Mouse (Mus musculus): Measurements from ENCODE around the gene Zfp1. TPM values are rescaled to one million over a fixed set of nuclear protein-coding genes. Genes with fewer than 3 reads are reported as not detected.

Gene Zfp1
- polyA plus RNA-seq, 1 experiment from 2014 or later = 19.9 TPM

DNA sequence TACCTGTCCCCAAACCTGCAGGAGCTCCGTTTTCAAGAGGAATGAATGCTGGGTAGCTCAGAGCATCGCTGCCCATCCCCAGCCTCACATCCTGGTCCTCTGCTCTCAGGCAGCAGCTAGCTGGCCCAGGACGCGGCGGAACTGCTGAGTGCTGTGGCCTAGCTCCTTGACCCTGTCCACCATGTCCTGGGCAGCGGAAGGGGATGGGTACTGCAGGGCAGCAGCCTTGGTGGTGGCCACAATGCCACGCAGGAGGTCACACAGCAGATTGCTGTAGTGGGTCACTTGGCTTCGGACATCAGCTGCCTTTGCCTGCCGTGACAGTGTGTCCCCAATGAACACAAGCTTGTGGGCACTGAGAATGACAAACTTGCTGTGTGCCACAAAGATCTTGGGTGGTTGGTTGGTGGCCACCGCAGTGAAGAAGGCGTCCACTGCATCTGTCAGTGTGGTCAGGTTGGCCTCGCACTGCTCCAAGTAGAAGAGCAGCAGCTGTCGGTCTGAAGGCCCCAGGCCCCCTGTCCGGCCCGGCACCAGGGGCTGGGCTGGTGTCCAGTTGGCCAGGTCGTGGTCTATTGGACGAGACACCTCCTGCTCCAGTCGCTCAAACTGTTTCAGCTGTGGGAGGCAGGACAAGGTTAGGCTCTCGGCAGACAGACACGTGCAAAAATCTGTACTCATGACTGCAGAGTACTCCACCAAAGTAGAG, 67.7 kb downstream of the Zfp1 start:
- Histone ChIP-seq H3K36me3 (ENCODE audit: control insufficient read depth, insufficient read depth, low read length) (peaks cover 35% of the 10 kb centered on the region), H3K9me3 (ENCODE audit: control insufficient read depth, low read length) (no peaks in the 10 kb centered on the region), H3K4me3 (ENCODE audit: low read length) (no peak overlapping the region), H3K27ac (ENCODE audit: low read length) (no peak overlapping the region), H3K9ac (ENCODE audit: low read length) (no peak overlapping the region), H3K27me3 (ENCODE audit: control insufficient read depth, insufficient read depth, low read depth, low read length) (no peaks in the 10 kb centered on the region), H3K4me1 (replicated peaks; ENCODE audit: control insufficient read depth, insufficient read depth, low read length) (no peaks in the 10 kb centered on the region; the same call in 1 of the 2 replicates), H3K4me2 (ENCODE audit: low read depth, low read length) (no peak overlapping the region)
- ATAC-seq (ENCODE audit: low read depth) = no peak
- WGBS = 90% methylated on average over 20 of the region's 20 CpGs

DNA sequence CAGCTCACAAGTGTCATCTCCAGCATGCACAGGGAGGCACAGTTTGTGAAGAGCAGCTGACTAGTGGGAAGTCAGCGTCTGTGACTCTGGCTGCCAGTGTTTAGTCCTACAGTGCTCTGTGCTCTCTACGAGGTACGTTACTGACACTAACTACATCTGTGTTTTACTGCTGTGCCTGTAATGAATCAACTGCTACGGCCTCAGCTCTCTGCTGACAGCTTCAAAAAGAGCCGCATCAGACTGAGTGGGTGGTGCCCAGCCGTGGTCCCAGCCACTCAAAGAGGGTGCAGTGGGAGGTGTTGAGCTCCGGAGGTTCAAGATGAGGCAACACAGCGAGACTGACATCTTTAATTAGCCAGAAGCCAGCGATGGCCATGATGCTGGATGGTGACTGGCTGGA, 68.9 kb downstream of the Zfp1 start:
- H3K27ac ChIP-seq (ENCODE audit: low read length) = no peak overlapping the region
- no peak overlapping the region for H3K4me2 ChIP-seq (ENCODE audit: low read depth, low read length)
- ATAC-seq (ENCODE audit: low read depth) = no peak
- peaks cover 11% of the 10 kb centered on the region for H3K4me1 ChIP-seq (replicated peaks; ENCODE audit: control insufficient read depth, insufficient read depth, low read length)
- 71% methylated on average over 9 of the region's 9 CpGs for WGBS
- H3K4me3 ChIP-seq (ENCODE audit: low read length) = no peak overlapping the region
- no peak overlapping the region for H3K9ac ChIP-seq (ENCODE audit: low read length)
- no peaks in the 10 kb centered on the region for H3K9me3 ChIP-seq (ENCODE audit: control insufficient read depth, low read length)
- H3K27me3 ChIP-seq (ENCODE audit: control insufficient read depth, insufficient read depth, low read depth, low read length) = no peaks in the 10 kb centered on the region
- peaks cover 35% of the 10 kb centered on the region for H3K36me3 ChIP-seq (ENCODE audit: control insufficient read depth, insufficient read depth, low read length)

DNA sequence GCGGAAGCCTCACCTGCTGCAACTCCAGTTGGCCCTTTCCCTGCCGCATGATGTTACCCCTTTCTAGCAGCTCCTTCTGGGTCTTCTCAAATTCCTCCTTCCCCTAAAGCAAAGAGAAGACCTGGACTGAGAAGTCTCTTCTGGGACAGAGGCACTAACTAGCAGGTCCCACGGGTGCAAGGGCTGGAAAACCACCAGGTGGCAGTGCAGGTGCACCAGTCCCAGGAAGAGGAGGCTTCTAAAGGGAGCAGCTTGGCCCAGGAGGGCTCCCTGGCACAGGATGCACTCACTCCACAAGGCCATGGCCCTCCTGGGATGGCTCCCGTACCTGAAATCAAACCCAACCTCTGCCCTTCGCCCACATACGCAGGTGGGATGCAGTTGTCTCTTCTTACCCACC, 69.4 kb downstream of the Zfp1 start:
- Histone ChIP-seq H3K4me3 (ENCODE audit: low read length) (no peak overlapping the region), H3K27me3 (ENCODE audit: control insufficient read depth, insufficient read depth, low read depth, low read length) (no peaks in the 10 kb centered on the region), H3K36me3 (ENCODE audit: control insufficient read depth, insufficient read depth, low read length) (peaks cover 35% of the 10 kb centered on the region), H3K9me3 (ENCODE audit: control insufficient read depth, low read length) (no peaks in the 10 kb centered on the region), H3K4me2 (ENCODE audit: low read depth, low read length) (no peak overlapping the region), H3K9ac (ENCODE audit: low read length) (no peak overlapping the region), H3K4me1 (replicated peaks; ENCODE audit: control insufficient read depth, insufficient read depth, low read length) (peaks cover 16% of the 10 kb centered on the region), H3K27ac (ENCODE audit: low read length) (no peak overlapping the region)
- WGBS = 76% methylated on average over 6 of the region's 6 CpGs
- no peak for ATAC-seq (ENCODE audit: low read depth)

DNA sequence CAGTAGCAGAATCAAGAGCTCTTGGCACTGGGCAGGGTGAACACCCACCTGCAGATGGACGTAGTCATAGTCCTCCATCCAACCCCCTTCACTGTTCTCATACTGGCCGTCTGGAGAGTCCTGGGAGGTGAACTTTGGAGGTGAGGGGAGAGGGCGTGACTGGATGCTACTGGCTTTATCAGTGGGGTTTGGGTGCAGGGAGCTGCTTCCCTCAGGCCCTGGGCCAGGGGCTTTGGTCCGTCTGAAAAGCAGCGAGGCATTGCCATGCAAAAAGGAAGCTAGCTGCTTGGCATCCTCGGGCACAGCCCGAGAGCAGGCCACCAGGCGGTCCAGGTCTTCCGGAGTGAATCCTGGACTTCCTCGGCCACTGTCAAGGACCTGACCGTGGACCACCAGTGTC, 70.1 kb downstream of the Zfp1 start:
- no peaks in the 10 kb centered on the region for H3K9me3 ChIP-seq (ENCODE audit: control insufficient read depth, low read length)
- ATAC-seq (ENCODE audit: low read depth) = no peak
- H3K9ac ChIP-seq (ENCODE audit: low read length) = no peak overlapping the region
- WGBS = 88% methylated on average over 11 of the region's 11 CpGs
- H3K27ac ChIP-seq (ENCODE audit: low read length) = no peak overlapping the region
- H3K27me3 ChIP-seq (ENCODE audit: control insufficient read depth, insufficient read depth, low read depth, low read length) = no peaks in the 10 kb centered on the region
- peaks cover 35% of the 10 kb centered on the region for H3K36me3 ChIP-seq (ENCODE audit: control insufficient read depth, insufficient read depth, low read length)
- peaks cover 23% of the 10 kb centered on the region for H3K4me1 ChIP-seq (replicated peaks; ENCODE audit: control insufficient read depth, insufficient read depth, low read length)
- H3K4me3 ChIP-seq (ENCODE audit: low read length) = no peak overlapping the region
- H3K4me2 ChIP-seq (ENCODE audit: low read depth, low read length) = no peak overlapping the region

DNA sequence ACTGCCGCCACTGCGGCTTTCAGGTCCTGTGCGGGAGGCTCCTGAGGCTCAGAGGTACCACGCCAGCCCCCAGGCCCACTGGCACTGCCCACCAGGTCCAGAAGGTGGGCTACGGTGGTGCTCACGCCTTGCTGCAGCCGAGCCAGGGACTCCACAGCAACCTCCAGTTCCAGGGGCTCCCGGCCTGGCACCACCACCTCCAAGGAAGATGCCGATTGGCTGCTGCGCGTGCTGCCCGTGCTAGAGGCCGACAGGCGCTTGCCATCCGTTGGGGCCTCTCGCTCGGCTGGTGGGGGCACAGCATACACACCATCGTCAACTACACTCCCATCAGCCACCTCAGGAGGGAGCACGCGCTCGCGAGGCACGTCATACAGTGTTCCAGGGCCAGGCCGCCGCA, 70.6 kb downstream of the Zfp1 start:
- no peaks in the 10 kb centered on the region for H3K9me3 ChIP-seq (ENCODE audit: control insufficient read depth, low read length)
- H3K9ac ChIP-seq (ENCODE audit: low read length) = no peak overlapping the region
- peaks cover 24% of the 10 kb centered on the region for H3K4me1 ChIP-seq (replicated peaks; ENCODE audit: control insufficient read depth, insufficient read depth, low read length)
- peaks cover 35% of the 10 kb centered on the region for H3K36me3 ChIP-seq (ENCODE audit: control insufficient read depth, insufficient read depth, low read length)
- no peaks in the 10 kb centered on the region for H3K27me3 ChIP-seq (ENCODE audit: control insufficient read depth, insufficient read depth, low read depth, low read length)
- no peak overlapping the region for H3K27ac ChIP-seq (ENCODE audit: low read length)
- H3K4me3 ChIP-seq (ENCODE audit: low read length) = no peak overlapping the region
- WGBS = 94% methylated on average over 25 of the region's 25 CpGs
- H3K4me2 ChIP-seq (ENCODE audit: low read depth, low read length) = no peak overlapping the region
- no peak for ATAC-seq (ENCODE audit: low read depth)

DNA sequence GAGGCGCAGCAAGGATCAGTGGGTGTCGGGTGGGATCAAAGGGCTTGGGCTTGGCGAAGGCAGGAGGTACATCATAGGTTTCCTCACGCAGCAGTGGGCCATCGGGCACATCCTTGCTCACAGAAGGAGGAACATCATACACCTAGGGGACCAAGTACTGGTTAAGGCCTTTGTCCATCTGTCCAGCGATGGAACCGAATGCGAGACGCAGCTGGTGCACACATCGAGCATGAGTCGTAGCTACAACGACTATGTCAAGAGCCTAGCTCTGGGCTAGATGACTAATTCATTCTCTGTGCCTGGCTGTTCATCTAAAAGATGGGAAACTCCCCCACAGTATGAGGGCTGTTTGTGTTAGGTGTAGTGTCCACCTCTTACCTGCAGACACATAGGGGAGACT, 71.1 kb downstream of the Zfp1 start:
- no peaks in the 10 kb centered on the region for H3K27me3 ChIP-seq (ENCODE audit: control insufficient read depth, insufficient read depth, low read depth, low read length)
- peaks cover 24% of the 10 kb centered on the region for H3K4me1 ChIP-seq (replicated peaks; ENCODE audit: control insufficient read depth, insufficient read depth, low read length)
- H3K4me3 ChIP-seq (ENCODE audit: low read length) = no peak overlapping the region
- peaks cover 39% of the 10 kb centered on the region for H3K36me3 ChIP-seq (ENCODE audit: control insufficient read depth, insufficient read depth, low read length)
- H3K9ac ChIP-seq (ENCODE audit: low read length) = no peak overlapping the region
- H3K27ac ChIP-seq (ENCODE audit: low read length) = no peak overlapping the region
- no peak for ATAC-seq (ENCODE audit: low read depth)
- WGBS = 86% methylated on average over 12 of the region's 12 CpGs
- H3K4me2 ChIP-seq (ENCODE audit: low read depth, low read length) = no peak overlapping the region
- no peaks in the 10 kb centered on the region for H3K9me3 ChIP-seq (ENCODE audit: control insufficient read depth, low read length)

DNA sequence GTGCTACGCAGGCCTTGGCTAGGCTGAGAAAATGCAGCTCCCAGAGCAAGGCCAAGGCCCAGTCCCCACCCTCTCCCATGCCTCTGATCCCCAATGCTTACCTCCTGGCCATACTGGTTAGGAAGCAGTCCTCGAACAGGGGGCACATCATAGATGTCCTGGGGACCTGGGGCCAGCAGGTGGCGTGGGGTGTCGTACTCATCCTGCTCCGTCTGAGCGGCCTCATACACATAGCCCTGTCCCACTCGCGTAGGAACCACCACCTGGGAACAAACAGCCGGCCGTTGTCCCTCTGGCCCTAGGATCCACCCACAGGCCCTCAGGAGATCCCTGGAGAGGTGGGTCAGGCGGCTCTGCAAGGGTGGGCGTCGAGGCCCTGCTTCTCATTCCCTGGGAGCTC, 72.3 kb downstream of the Zfp1 start:
- peak overlapping the region; percentile 91; the same call in 1 of the 2 replicates for H3K27ac ChIP-seq (ENCODE audit: low read length)
- H3K4me3 ChIP-seq (ENCODE audit: low read length) = no peak overlapping the region
- no peak for ATAC-seq (ENCODE audit: low read depth)
- 78% methylated on average over 13 of the region's 13 CpGs for WGBS
- no peaks in the 10 kb centered on the region for H3K27me3 ChIP-seq (ENCODE audit: control insufficient read depth, insufficient read depth, low read depth, low read length)
- no peaks in the 10 kb centered on the region for H3K9me3 ChIP-seq (ENCODE audit: control insufficient read depth, low read length)
- no peak overlapping the region for H3K9ac ChIP-seq (ENCODE audit: low read length)
- H3K4me2 ChIP-seq (ENCODE audit: low read depth, low read length) = no peak overlapping the region
- peaks cover 44% of the 10 kb centered on the region for H3K36me3 ChIP-seq (ENCODE audit: control insufficient read depth, insufficient read depth, low read length)
- H3K4me1 ChIP-seq (replicated peaks; ENCODE audit: control insufficient read depth, insufficient read depth, low read length) = peaks cover 27% of the 10 kb centered on the region

DNA sequence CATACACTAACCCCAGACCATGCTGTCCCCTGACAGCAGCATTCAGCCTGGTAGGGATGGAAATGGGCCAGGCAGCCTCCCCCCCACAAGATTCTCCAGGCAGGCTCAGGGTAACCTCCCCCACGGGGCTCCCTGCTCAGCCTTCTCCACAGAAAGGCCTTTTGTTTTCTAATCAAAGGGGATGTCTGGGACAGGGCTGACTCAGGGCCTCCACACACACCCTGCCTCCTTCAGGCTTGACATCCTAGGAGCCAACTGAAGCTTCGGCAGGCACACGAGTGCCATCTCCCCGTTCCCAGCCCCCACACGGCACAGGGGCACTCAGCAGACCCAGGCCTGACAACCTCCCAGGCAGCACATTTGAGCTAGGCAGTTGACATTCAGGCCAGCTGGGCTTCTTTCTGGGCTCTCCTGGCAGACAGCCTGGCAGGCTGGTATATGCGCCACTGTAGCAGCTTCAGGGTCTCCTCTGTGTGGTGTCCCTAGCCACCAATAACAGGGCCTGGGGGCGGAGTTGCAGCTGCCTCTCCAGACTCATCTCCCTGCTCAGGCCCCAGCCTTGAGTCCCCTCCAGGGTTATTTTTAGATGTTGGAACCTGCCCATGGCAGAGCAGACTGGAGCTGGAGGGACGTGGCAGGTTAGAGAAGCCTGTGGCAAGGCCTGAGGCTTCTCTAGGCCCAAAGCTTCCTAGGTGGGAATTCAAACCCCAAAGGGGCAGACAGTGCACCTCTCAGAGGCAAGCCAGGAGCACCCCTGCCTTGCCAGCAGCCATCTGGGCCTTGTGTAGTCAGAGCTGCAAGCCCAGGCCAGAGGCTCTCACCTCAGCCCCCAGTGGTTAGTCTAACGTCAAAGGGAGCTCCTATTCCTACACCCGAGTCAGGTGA, 73.6 kb downstream of the Zfp1 start:
- ATAC-seq (ENCODE audit: low read depth) = peak; percentile 81
- Histone ChIP-seq H3K27me3 (ENCODE audit: control insufficient read depth, insufficient read depth, low read depth, low read length) (no peaks in the 10 kb centered on the region), H3K36me3 (ENCODE audit: control insufficient read depth, insufficient read depth, low read length) (peaks cover 41% of the 10 kb centered on the region), H3K9ac (ENCODE audit: low read length) (peak overlapping the region; percentile 52), H3K4me2 (ENCODE audit: low read depth, low read length) (peak overlapping the region; percentile 16; the same call in 1 of the 2 replicates), H3K4me3 (ENCODE audit: low read length) (no peak overlapping the region), H3K9me3 (ENCODE audit: control insufficient read depth, low read length) (no peaks in the 10 kb centered on the region), H3K27ac (ENCODE audit: low read length) (peak overlapping the region; percentile 91), H3K4me1 (replicated peaks; ENCODE audit: control insufficient read depth, insufficient read depth, low read length) (peaks cover 27% of the 10 kb centered on the region)
- WGBS = 35% methylated on average over 10 of the region's 10 CpGs

DNA sequence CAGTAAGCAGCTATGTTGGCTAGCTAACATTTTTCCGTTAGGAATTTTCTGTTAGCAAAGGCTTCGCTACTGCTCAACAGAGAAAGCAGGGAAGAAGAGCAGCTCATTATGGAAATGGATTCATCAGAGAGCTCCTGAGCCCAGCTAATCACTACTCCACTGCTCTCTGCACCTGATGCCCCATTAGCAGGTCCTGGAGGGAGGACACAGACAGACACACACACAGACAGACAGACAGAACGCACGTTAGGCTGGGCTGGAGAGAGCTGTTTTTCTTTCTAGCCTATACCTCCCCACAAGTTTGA, 74.2 kb downstream of the Zfp1 start:
- 70% methylated on average over 4 of the region's 4 CpGs for WGBS
- H3K9ac ChIP-seq (ENCODE audit: low read length) = peak overlapping the region; percentile 52; the same call in 1 of the 2 replicates
- ATAC-seq (ENCODE audit: low read depth) = no peak
- H3K4me2 ChIP-seq (ENCODE audit: low read depth, low read length) = no peak overlapping the region
- no peaks in the 10 kb centered on the region for H3K9me3 ChIP-seq (ENCODE audit: control insufficient read depth, low read length)
- H3K36me3 ChIP-seq (ENCODE audit: control insufficient read depth, insufficient read depth, low read length) = peaks cover 41% of the 10 kb centered on the region
- H3K4me3 ChIP-seq (ENCODE audit: low read length) = no peak overlapping the region
- no peaks in the 10 kb centered on the region for H3K27me3 ChIP-seq (ENCODE audit: control insufficient read depth, insufficient read depth, low read depth, low read length)
- H3K27ac ChIP-seq (ENCODE audit: low read length) = peak overlapping the region; percentile 91
- H3K4me1 ChIP-seq (replicated peaks; ENCODE audit: control insufficient read depth, insufficient read depth, low read length) = peaks cover 27% of the 10 kb centered on the region
